Mouse (Mus musculus) bone marrow macrophage, adult 2 months (primary cell): ENCODE results near the gene Noc4l. TPM values are rescaled to one million over a fixed set of nuclear protein-coding genes. Genes with fewer than 3 reads are reported as not detected.
A peak's percentile ranks its signal among the peaks of the same experiment; 100 is the strongest.

ENCODE experiments used
- H3K27ac ChIP-seq: 2 replicates; pipeline ENCODE4 v1.5.1; 2012; ENCODE audit warnings: low read depth, low read length; ENCODE audit not compliant: insufficient read depth
- H3K4me1 ChIP-seq: 2 replicates; pipeline ENCODE4 v1.6.1; 2012; ENCODE audit warnings: low read length; ENCODE audit not compliant: control insufficient read depth, insufficient read depth
- H3K4me3 ChIP-seq: 2 replicates; pipeline ENCODE4 v1.5.1; 2012; ENCODE audit warnings: mild to moderate bottlenecking, low read length, moderate library complexity; ENCODE audit not compliant: insufficient read depth
- CTCF ChIP-seq: IDR thresholded peaks from 2 replicates; pipeline ENCODE4 v1.5.1; 2012; ENCODE audit warnings: low read depth, mild to moderate bottlenecking, low read length, moderate library complexity
- POLR2A ChIP-seq: IDR thresholded peaks from 2 replicates; pipeline ENCODE4 v1.6.1; 2012; ENCODE audit warnings: mild to moderate bottlenecking, low read depth, low read length, borderline replicate concordance
- polyA plus RNA-seq: library from polyadenylated mRNA; stranded (reverse); fragments of >200 nt; gene quantifications from 2 replicates; pipeline ENCODE4 v1.2.4, GENCODE M21; 2012; ENCODE audit not compliant: missing spikeins, insufficient read depth, insufficient read length

Gene Noc4l
- polyA plus RNA-seq, 1 experiment: 12.9 TPM

DNA sequence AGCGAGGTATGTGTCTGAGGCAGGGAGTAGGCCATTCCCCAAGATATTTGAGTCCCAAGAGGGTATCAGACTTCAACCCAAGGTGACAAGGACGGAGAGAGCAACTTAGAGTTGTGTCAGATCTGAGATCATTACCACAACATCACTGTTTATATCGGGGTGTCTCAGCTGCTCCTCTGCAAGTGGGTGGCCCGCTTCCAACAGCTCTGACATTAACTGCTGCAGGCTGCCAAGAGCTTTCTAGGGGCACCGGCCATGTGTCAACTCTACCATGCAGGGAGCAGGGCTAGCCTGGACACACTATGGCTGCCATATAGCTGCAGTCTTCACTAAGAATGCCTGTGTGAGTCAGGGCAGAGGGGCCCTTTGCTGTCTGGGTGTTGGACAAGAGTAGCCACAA, 43.3 kb downstream of the Noc4l start:
- no peak for TF ChIP-seq CTCF
- TF ChIP-seq POLR2A: no peak
- Histone ChIP-seq H3K4me3 (no peak overlapping the region), H3K27ac (no peak overlapping the region), H3K4me1 (peaks cover 36% of the 10 kb centered on the region)

DNA sequence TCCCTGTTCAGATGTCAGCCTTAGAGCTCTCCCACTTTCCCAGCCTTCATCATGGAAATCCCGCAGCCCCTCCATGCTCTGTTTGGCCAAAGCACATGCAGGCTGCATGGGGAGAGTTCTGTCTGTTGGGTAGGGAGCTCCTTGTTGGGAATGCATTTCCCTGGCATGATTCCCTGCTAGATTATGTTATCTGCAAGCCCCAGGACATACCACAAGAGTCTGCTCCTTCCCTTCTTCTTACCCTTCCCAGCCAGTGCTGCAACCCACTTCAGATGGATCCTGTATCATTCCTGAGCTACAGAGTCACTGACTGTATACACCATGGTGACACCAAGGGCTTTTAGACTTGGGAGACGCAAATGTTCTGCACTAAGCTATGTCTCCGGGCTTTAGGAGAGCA, 43.8 kb downstream of the Noc4l start:
- Histone ChIP-seq H3K27ac (no peak overlapping the region), H3K4me1 (peaks cover 36% of the 10 kb centered on the region), H3K4me3 (no peak overlapping the region)
- no peak for TF ChIP-seq CTCF

DNA sequence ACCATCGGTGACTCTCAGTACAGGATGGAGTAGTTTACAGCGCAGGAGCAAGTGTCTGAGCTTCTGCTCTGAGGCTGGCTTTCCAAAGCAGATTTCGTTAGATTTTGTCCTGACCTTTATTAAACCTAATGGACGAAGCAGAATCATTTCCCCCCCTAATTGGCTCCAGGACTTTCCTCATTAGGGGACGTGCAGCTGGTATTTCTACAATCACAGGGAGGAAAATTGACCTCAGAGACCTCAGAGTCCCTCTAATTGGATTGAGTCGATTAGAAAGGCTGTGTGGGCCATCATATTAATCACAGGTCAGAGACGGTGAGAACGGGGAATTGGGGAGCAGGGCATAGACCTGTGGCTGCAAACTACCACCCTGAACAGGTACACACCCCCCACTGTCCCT, 44.3 kb downstream of the Noc4l start:
- Histone ChIP-seq H3K27ac (no peak overlapping the region), H3K4me3 (no peak overlapping the region), H3K4me1 (peaks cover 41% of the 10 kb centered on the region)
- no peak for TF ChIP-seq CTCF
- no peak for TF ChIP-seq POLR2A

DNA sequence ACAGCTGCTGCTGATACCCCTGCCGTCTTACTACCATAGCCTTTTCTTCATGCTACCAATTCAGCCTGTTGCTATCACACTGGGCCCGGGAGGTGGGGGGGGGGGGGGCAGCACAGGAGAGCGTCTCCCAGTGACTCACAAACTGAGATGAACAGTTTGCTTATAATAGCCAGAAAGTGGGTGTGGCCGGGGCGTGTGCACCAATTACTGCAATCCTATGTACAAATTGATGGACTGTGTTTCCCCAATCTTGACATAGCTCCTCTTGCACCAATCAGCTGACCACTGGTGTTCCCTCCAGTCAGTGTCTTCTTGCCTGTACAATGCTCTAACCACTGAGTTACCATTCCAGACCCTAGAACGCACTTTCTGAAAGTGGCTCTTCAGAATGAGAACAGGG, 44.9 kb downstream of the Noc4l start:
- no peak overlapping the region for H3K4me3 ChIP-seq
- H3K4me1 ChIP-seq: peaks cover 43% of the 10 kb centered on the region
- no peak for TF ChIP-seq CTCF
- no peak for TF ChIP-seq POLR2A
- H3K27ac ChIP-seq: no peak overlapping the region

DNA sequence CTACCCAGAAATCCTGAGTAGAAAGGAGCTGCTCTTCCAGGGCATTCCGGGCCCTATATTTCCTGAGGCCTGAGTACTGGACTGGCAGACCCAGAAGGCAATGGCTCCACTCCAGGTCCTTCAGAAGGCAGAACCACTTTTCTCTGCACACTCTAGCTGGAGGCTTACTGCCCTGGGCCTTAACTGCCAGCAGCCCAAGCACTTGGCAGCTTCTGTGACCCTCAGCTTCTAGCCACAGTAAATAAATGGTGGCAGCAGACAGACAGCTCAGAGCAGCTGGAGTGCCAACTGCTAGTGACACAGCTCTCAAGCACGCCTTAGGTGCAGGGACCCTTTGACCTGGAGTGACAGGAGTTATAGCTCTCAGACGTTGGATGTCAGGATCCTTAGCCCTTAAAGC, 45.5 kb downstream of the Noc4l start:
- Histone ChIP-seq H3K4me1 (peaks cover 45% of the 10 kb centered on the region), H3K4me3 (no peak overlapping the region), H3K27ac (no peak overlapping the region)
- TF ChIP-seq POLR2A: no peak
- TF ChIP-seq CTCF: no peak

DNA sequence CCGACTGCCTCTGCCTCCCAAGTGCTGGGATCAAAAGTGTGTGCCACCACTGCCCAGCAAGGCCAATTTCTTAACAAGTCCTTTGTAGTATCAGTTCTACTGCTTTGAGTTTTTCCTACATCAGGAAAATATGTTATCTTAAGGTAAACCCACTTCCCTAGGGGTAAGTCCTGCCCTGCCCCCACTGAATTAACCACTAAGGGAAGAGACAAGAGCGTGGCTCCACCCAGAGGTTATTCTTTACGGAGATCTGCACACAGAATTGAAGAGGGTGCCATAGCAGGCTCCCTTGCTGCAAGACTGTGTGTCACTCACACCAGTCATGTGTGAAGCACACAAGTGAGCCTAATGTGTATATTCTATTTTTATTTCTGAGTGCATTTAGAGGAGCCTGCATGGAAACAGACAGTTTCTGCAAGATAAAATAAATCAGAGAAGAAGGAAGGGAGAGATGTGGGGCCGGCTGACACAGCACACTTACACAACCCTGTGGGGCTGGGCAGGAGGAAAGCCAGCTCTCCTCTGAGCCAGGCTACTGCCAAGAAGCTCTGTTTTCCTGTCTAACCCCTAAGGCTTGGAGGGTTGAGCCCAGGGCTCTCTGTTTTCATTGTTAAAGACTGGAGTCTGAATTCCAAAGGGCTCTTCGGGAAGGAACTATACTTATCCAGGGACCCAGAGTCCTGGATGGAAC, 47.5 kb downstream of the Noc4l start:
- Histone ChIP-seq H3K27ac (peak overlapping the region; percentile 57), H3K4me1 (peaks cover 51% of the 10 kb centered on the region)
- no peak for TF ChIP-seq CTCF
- TF ChIP-seq POLR2A: no peak

DNA sequence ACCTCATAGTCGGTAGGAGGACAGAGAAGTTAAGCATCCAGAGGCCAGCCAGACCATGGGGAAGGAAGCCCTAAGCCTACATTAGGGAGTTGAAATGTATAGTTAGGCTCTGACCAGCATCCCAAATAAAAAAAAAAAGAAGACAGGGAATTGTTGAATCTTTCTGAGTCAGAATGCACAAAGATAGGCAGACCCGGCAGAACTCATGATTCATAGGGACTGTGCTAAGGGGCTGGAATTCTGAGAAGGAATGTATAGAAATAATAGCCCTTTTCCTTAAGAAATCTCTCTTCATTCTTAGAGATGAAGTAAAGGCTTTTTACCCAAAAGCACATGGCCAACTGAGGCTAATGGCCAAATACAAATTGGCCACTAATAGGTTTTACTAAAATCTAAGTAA, 48.9 kb downstream of the Noc4l start:
- Histone ChIP-seq H3K27ac (no peak overlapping the region), H3K4me3 (no peak overlapping the region), H3K4me1 (peaks cover 51% of the 10 kb centered on the region)
- TF ChIP-seq CTCF (no peak), POLR2A (no peak)

More for the DNA sequence above, 47.5 kb downstream of the Noc4l start:
- no peak overlapping the region for H3K4me3 ChIP-seq

DNA sequence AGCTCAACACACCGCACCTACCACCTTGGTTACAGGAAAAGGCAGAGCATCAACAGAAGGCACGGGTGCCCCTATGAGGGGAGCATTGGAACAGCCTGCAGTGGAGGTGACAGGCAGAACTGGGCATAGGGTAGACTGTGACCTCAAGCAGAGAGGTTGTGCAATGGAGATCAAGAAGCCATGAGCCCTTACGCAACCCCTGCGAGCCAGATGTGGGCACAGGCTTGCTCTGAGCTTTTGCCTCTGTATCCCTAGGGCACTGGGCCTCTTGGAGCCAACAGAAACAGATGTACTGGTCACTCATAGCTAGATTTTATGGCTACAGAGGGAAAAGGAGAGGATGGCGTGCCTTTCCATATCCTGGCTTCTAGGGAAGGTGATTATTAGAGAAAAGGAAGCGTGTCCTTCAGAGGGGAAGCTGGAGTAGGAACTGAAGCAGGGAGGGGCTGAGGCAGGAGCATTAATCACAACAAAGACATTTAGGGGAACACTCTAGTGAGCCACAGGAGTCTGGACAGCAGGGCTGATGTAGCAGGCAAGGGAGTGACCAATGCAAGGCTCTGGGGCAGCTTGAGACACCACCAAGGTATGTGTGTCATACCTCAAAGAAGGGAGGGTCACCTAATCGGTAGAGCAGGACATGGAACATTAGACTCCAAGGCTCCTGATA, 50.1 kb downstream of the Noc4l start:
- Histone ChIP-seq H3K4me3 (no peak overlapping the region), H3K4me1 (peaks cover 48% of the 10 kb centered on the region), H3K27ac (peak overlapping the region; percentile 92)
- TF ChIP-seq POLR2A (no peak), CTCF (no peak)

Other genes with a start within 250 kb of the Noc4l start
- 29.4 and 35.7 TPM in 2 replicates for gene Fbrsl1, start 204.9 kb downstream of the Noc4l start, polyA plus RNA-seq
- gene Galnt9, start 109.1 kb downstream of the Noc4l start, polyA plus RNA-seq: 1.0 and 2.0 TPM in 2 replicates
- 10.1 and 13.6 TPM in 2 replicates for gene Ddx51, start within 50 bp of the Noc4l start, polyA plus RNA-seq
- 27.9 and 31.5 TPM in 2 replicates for gene Ep400, start 117.3 kb upstream of the Noc4l start, polyA plus RNA-seq
- gene Pus1, start 127.2 kb upstream of the Noc4l start, polyA plus RNA-seq: 11.4 and 12.7 TPM in 2 replicates
- gene Ulk1, start 156.7 kb upstream of the Noc4l start, polyA plus RNA-seq: 46.3 and 55.4 TPM in 2 replicates
- gene Hscb, start 186.4 kb upstream of the Noc4l start, polyA plus RNA-seq: 58.7 and 84.4 TPM in 2 replicates
- 32.6 and 33.5 TPM in 2 replicates for gene Chek2, start 186.6 kb upstream of the Noc4l start, polyA plus RNA-seq
- gene Ttc28, start 226.4 kb upstream of the Noc4l start, polyA plus RNA-seq: 1.2 and 1.7 TPM in 2 replicates